Mouse (Mus musculus) midbrain, embryonic 14.5 days (tissue): ENCODE results near the gene Actr10. TPM values are rescaled to one million over a fixed set of nuclear protein-coding genes. Genes with fewer than 3 reads are reported as not detected.
A peak's percentile ranks its signal among the peaks of the same experiment; 100 is the strongest.

Experiments used
- ATAC-seq: fragments of 200-750 bp; cut with Nextera tagmentation; 2 replicates; pipeline ENCODE4 v1.8.0; 2017; ENCODE audit warnings: moderate number of reproducible peaks, moderate library complexity; ENCODE audit not compliant: low FRiP score, low TSS enrichment
- DNase-seq: peaks from one replicate; pipeline ENCODE4 v3.0.0-alpha.2; 2015
- H3K27ac ChIP-seq: fragments of 300-500 bp; sonication (generic); replicated peaks from 2 replicates; pipeline ENCODE4 v1.5.1; 2014; ENCODE audit warnings: mild to moderate bottlenecking, low read depth, low read length, moderate library complexity
- H3K27me3 ChIP-seq: fragments of 300-500 bp; sonication (generic); 2 replicates; pipeline ENCODE4 v1.6.1; 2014; ENCODE audit warnings: low read length, control low read depth, mixed read lengths; ENCODE audit not compliant: control insufficient read depth, insufficient read depth
- H3K36me3 ChIP-seq: fragments of 300-500 bp; sonication (generic); 2 replicates; pipeline ENCODE4 v1.6.1; 2014; ENCODE audit warnings: low read length, control low read depth; ENCODE audit not compliant: control insufficient read depth, insufficient read depth
- H3K4me1 ChIP-seq: fragments of 300-500 bp; sonication (generic); 2 replicates; pipeline ENCODE4 v1.6.1; 2014; ENCODE audit warnings: mild to moderate bottlenecking, antibody characterized with exemption, low read length, control low read depth; ENCODE audit not compliant: control insufficient read depth, insufficient read depth
- H3K4me2 ChIP-seq: fragments of 300-500 bp; sonication (generic); 2 replicates; pipeline ENCODE4 v1.6.1; 2014; ENCODE audit warnings: mild to moderate bottlenecking, low read length, moderate library complexity
- H3K4me3 ChIP-seq: fragments of 300-500 bp; sonication (generic); replicated peaks from 2 replicates; pipeline ENCODE4 v1.5.1; 2014; ENCODE audit warnings: low read depth, low read length
- H3K9ac ChIP-seq: fragments of 300-500 bp; sonication (generic); replicated peaks from 2 replicates; pipeline ENCODE4 v1.6.1; 2014; ENCODE audit warnings: mild to moderate bottlenecking, low read length, moderate library complexity
- H3K9me3 ChIP-seq: fragments of 300-500 bp; sonication (generic); 2 replicates; pipeline ENCODE4 v1.6.1; 2016; ENCODE audit warnings: low read length, control low read depth, mixed read lengths; ENCODE audit not compliant: control insufficient read depth
- WGBS: fragments of 180-500 bp; shearing (Covaris S2); extraction: QIAGEN DNeasy Blood & Tissue Kit; methylation state at CpG from one replicate; pipeline ENCODE4 v1.1.7; 2014; 5-methylcytosine and 5-hydroxymethylcytosine counted together
- polyA plus RNA-seq: library from polyadenylated mRNA; unstranded; fragments of >200 nt; fragmentation: Nextera tagmentation; extraction: Ambion mirVana; gene quantifications from 2 replicates; pipeline ENCODE4 v1.2.1, GENCODE M21; 2014

Actr10 gene
- polyA plus RNA-seq, 1 experiment from 2014 or later, result 257 TPM

GRCm38 (mm10) chr12:70969485-70970184, 32.0 kb downstream of the Actr10 start:
- Histone ChIP-seq H3K27ac (peak overlapping the region; percentile 46; the same call in 1 of the 2 replicates), H3K9ac (no peak overlapping the region; the same call in 1 of the 2 replicates), H3K36me3 (no peaks in the 10 kb centered on the region), H3K27me3 (no peaks in the 10 kb centered on the region), H3K4me2 (peak overlapping the region; percentile 50), H3K4me3 (peak overlapping the region; percentile 37), H3K4me1 (no peaks in the 10 kb centered on the region), H3K9me3 (no peaks in the 10 kb centered on the region)
- DNase-seq (peak; percentile 87), ATAC-seq (0 out of 2 replicates have a peak, but pooled peaks have one; percentile 18)
- 3% methylated on average over 17 of the region's 17 CpGs for WGBS

DNA sequence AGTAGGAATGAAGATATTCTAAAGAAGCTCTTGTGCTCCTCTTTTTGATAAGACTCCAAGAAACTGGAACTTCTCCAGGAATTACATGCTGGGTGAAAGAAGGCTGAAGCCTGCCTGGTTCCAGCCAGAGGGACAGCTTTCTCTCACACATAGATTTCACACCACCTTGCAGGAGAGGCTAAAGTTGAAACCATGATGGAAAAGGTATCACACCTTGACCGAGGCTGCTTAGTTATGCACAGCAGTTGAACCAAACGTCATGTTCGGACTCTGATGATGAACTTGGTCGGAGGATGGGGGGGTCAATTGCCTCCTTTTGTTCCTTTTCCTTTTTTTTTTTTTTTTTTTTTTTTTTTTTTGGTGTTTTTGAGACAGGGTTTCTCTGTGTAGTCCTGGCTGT, 36.2 kb downstream of the Actr10 start:
- peak; percentile 12 for DNase-seq
- Histone ChIP-seq H3K4me2 (peak overlapping the region; percentile 47), H3K4me3 (no peak overlapping the region; the same call in 1 of the 2 replicates), H3K4me1 (peaks cover 11% of the 10 kb centered on the region; the same call in 1 of the 2 replicates), H3K9me3 (no peaks in the 10 kb centered on the region), H3K27ac (peak overlapping the region; percentile 81; the same call in 1 of the 2 replicates), H3K9ac (no peak overlapping the region), H3K36me3 (0 out of 2 replicates have a peak, but pooled peaks cover 6% of the 10 kb centered on the region), H3K27me3 (no peaks in the 10 kb centered on the region)
- 92% methylated on average over 4 of the region's 4 CpGs for WGBS
- no peak for ATAC-seq

DNA sequence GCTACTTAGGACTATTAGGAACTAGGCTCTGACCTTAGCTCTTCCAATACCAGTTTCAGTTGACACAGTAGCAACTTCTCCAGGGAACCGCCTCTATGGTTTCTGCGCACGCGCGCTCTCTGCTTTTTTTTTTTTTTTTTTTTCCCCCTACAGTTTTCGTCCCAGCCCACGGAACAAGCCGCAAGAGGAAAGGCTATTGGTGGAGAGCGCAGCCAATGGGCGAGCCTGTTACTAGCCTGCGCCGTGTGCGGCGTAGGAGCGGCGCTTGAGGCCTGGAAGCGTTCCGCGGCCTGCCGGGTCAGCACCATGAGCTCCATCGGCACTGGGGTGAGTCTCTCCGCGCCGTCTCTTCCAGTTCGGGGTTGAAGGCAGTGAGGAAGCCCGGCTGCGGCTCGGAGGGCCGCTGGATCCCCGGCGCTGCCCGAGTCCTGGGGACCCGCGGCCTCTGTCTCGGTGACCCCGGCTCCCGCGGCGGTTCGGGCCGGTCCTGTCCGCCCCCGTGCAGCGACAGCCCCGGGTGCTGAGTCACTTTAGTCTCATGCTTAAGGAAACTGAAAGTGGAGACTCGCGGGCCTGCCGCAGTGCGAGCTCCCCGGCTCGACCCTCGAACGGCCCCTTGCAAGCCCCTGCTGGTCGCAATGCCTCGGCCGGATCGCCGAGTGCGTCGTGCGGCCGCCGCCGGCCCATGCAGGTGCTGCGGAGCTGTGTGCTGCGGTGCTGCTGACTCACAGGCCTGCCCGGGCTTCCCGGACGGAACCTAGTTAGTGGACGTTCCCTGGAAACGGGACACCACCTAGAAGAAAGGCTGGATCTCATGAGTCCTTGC, 37.0 kb downstream of the Actr10 start, which contains the start of gene Psma3:
Gene Psma3 (plus strand): TSS at position 181 of the 826 bp plus-strand sequence.
- Histone ChIP-seq H3K27ac (peak within 1 kb of the TSS; percentile 95), H3K27me3 (no peaks in the 10 kb centered on the region), H3K9me3 (no peaks in the 10 kb centered on the region), H3K9ac (peak within 1 kb of the TSS; percentile 96), H3K4me3 (peak within 1 kb of the TSS; percentile 94), H3K4me2 (peak within 1 kb of the TSS; percentile 74), H3K36me3 (peaks cover 11% of the 10 kb centered on the region), H3K4me1 (peaks cover 11% of the 10 kb centered on the region; the same call in 1 of the 2 replicates)
- under 1% methylated on average over 71 of the region's 71 CpGs for WGBS
- DNase-seq, result peak; percentile 97
- ATAC-seq, result peak; percentile 100

DNA sequence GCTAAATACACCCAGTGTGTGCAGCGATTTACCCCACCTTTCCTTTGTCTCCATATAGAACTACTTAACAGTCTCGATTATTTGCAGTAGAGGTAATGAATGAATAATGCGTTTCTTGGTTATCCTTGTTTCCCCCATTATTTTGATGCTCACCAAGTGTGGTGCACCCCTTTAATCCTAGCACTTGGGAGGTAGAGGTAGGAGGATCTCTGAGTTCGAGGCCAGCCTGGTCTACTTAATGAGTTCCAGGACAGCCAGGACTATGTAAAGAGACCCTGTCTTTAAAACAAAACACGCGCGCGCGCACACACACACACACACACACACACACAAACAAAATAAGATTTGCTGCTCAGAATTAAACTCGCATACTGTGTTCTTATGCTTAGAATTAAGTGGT, 37.7 kb downstream of the Actr10 start:
- Histone ChIP-seq H3K4me3 (peak overlapping the region; percentile 94), H3K27ac (peak overlapping the region; percentile 95), H3K4me2 (peak overlapping the region; percentile 74), H3K36me3 (peaks cover 17% of the 10 kb centered on the region), H3K27me3 (no peaks in the 10 kb centered on the region), H3K9ac (peak overlapping the region; percentile 96), H3K4me1 (peaks cover 11% of the 10 kb centered on the region; the same call in 1 of the 2 replicates), H3K9me3 (no peaks in the 10 kb centered on the region)
- no peak for ATAC-seq
- peak; percentile 10 for DNase-seq
- 29% methylated on average over 10 of the region's 10 CpGs for WGBS

DNA sequence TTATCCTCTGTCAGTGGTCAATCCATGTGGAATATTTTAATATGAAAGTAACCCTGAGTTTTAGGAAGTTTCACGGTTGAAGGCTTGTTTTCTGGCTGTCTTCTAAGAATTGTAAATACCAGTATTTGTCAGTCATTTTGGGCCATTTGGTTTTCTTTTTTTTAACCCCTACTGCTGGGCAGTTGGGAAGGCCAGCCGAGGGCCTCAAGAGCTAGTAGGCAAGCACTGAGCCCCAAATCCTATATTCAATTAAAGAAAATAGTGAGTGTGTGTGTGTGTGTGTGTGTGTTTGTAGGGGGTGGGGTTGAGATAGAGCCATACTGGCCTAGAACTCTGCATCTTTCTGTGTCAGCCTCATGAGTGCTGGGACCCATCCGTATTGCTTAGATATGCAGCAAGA, 38.2 kb downstream of the Actr10 start:
- H3K9me3 ChIP-seq, result no peaks in the 10 kb centered on the region
- H3K9ac ChIP-seq, result peak overlapping the region; percentile 96; the same call in 1 of the 2 replicates
- peaks cover 20% of the 10 kb centered on the region for H3K36me3 ChIP-seq
- WGBS, result 62% methylated on average over 3 of the region's 3 CpGs
- H3K4me1 ChIP-seq, result peaks cover 11% of the 10 kb centered on the region; the same call in 1 of the 2 replicates
- DNase-seq (no peak), ATAC-seq (no peak)
- H3K4me2 ChIP-seq, result peak overlapping the region; percentile 74
- H3K4me3 ChIP-seq, result peak overlapping the region; percentile 94
- no peaks in the 10 kb centered on the region for H3K27me3 ChIP-seq
- H3K27ac ChIP-seq, result no peak overlapping the region

DNA sequence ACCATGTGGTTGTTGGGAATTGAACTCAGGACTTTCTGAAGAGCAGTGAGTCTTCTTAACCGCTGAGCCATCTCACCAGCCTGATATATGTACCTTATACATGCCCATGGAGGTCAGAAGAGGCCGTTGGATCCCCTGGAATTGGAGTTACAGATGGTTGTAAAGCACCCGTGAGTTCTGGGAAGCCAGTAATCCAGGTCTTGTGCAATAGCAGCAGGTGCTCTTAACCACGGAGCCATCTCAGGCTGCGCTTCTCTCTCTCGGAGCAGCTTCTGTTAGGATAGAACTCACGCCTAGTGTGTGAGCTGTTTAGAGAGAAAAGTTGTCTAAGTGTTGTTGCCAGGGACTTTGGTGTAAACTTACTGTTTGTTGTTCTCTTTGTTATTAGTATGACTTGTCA, 40.7 kb downstream of the Actr10 start:
- no peak overlapping the region for H3K4me3 ChIP-seq
- H3K9ac ChIP-seq, result no peak overlapping the region
- H3K27me3 ChIP-seq, result no peaks in the 10 kb centered on the region
- no peak overlapping the region for H3K4me2 ChIP-seq
- no peak overlapping the region for H3K27ac ChIP-seq
- peaks cover 34% of the 10 kb centered on the region for H3K36me3 ChIP-seq
- H3K4me1 ChIP-seq, result peaks cover 11% of the 10 kb centered on the region; the same call in 1 of the 2 replicates
- WGBS, result 90% methylated on average over 7 of the region's 7 CpGs
- no peaks in the 10 kb centered on the region for H3K9me3 ChIP-seq
- DNase-seq (no peak), ATAC-seq (no peak)

DNA sequence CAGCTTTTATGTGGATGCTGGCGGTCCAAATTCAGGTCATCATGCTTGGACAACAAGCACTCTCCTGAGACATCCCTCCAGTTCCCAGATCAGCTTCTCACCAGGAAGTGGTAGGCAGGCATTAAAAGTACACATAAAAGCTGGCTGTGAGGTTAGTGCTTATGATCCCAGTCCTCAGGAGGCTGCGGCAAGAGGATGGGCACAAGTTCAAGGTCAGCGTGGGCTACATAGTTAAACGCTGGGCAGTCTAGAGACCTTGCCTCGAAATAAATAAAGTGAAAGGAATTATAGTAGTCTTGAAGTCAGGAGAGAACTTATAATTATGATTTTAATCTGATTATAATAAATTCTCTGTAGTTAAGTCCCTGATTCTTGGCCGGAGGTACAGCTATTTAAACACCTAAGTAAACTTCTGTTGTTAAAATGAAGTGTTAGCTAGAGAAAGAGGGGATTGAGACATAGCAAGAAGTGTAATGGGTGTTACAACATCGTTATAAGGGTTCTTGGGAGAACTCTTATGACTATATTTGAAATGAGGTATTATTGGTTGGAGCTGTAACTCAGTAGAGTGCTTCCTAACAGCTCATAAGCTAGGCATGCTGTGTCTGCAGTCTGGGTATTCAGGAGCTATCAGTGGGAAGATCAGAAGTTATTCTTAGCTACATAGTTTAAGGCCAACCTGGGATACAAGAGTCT, 47.3 kb downstream of the Actr10 start:
- WGBS, result 96% methylated on average over 7 of the region's 7 CpGs
- Histone ChIP-seq H3K9me3 (no peaks in the 10 kb centered on the region), H3K4me2 (no peak overlapping the region), H3K36me3 (peaks cover 82% of the 10 kb centered on the region), H3K4me3 (no peak overlapping the region), H3K9ac (no peak overlapping the region), H3K27me3 (no peaks in the 10 kb centered on the region), H3K27ac (no peak overlapping the region), H3K4me1 (no peaks in the 10 kb centered on the region)
- ATAC-seq (no peak), DNase-seq (no peak)

- Histone ChIP-seq H3K36me3 (peaks cover 65% of the 10 kb centered on the region), H3K9me3 (no peaks in the 10 kb centered on the region), H3K27ac (no peak overlapping the region), H3K4me2 (no peak overlapping the region), H3K4me1 (no peaks in the 10 kb centered on the region), H3K27me3 (no peaks in the 10 kb centered on the region), H3K9ac (no peak overlapping the region), H3K4me3 (no peak overlapping the region)
- no peak for DNase-seq
- no peak for ATAC-seq
- WGBS, result 92% methylated on average over 5 of the region's 5 CpGs
These were observed 59.6 kb downstream of the Actr10 start for GRCm38 (mm10) chr12:70997225-70997624.
